9 mouse cellular contexts compared by ENCODE assay signal in the genomic region with DNA sequence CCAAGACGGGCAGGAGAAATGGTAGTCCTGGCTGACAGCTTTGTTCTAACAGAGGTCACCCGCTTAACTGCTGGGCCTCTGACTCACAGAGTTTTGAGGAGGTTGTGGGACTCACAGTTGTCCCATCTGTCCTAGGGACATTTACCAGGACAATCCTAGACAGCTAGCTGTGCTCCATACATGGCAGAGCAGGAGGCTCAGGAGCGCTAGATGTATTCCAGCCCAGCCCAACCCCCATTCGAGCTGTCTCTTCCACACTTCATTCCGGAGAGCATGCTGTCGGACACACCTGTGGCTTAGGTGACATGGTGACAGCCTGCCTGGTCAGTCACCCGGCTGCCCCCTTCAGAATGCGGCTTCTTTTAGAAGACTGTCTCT. TPM values are rescaled to one million over a fixed set of nuclear protein-coding genes. Genes with fewer than 3 reads are reported as not detected.
DNase-seq lines count a peak whose midpoint lies in the region; ATAC-seq lines count a peak whose summit lies in the region.
"Had no signal": no experiment of that assay in that cellular context is flagged by ENCODE, and none has a peak within 500 bp of the region (broad histone marks: within the 10 kb centered on the region; RNA-seq: fewer than 3 reads in every experiment).

No protein-coding gene starts in this region.

- DNase-seq in heart, adult 18-20 months, result no peak
- no peak for DNase-seq in left cerebral cortex, adult 9 months (ENCODE audit: low spot score in 2 of 2)

- H3K27ac ChIP-seq in heart, embryonic 14.5 days (replicated peaks in 1 of 2; ENCODE audit: control insufficient read depth in 1 of 2, insufficient read depth in 1 of 2, low read depth in 2 of 2, low read length in 2 of 2), result peak overlapping the region; percentile 29 to 96; a peak in 3 of 4 replicates
- 0 out of 2 replicates have a peak overlapping the region, but pooled peaks have one; percentile 30 for H3K27ac ChIP-seq in midbrain, embryonic 12.5 days (replicated peaks)
- no peak overlapping the region for H3K27ac ChIP-seq in midbrain, embryonic 13.5 days
- peak overlapping the region; percentile 76 for H3K27ac ChIP-seq in intestine, embryonic 15.5 days
- peak overlapping the region; percentile 88 for H3K27ac ChIP-seq in stomach, embryonic 15.5 days

- ATAC-seq in heart, embryonic 14.5 days (ENCODE audit: insufficient number of reproducible peaks, insufficient read depth, low FRiP score, low read depth), result no peak
- no peak for ATAC-seq in midbrain, embryonic 12.5 days (ENCODE audit: low FRiP score, low read depth)
- no peak for ATAC-seq in midbrain, embryonic 13.5 days
- ATAC-seq in intestine, embryonic 15.5 days, result no peak
- no peak for ATAC-seq in stomach, embryonic 15.5 days (ENCODE audit: insufficient read depth, low FRiP score, low read depth)
- ATAC-seq in CD4-positive, CD25-positive, alpha-beta regulatory T cell, adult 4 months, result no peak

- peak overlapping the region; percentile 39; the same call in 1 of the 2 replicates for H3K9ac ChIP-seq in heart, embryonic 14.5 days (ENCODE audit: low read length)
- no peak overlapping the region for H3K9ac ChIP-seq in midbrain, embryonic 12.5 days (replicated peaks)
- H3K9ac ChIP-seq in midbrain, embryonic 13.5 days (replicated peaks), result no peak overlapping the region; the same call in 1 of the 2 replicates
- no peak overlapping the region for H3K9ac ChIP-seq in intestine, embryonic 15.5 days
- no peak overlapping the region for H3K9ac ChIP-seq in stomach, embryonic 15.5 days

- peaks cover 9% of the 10 kb centered on the region for H3K36me3 ChIP-seq in heart, embryonic 14.5 days (ENCODE audit: control insufficient read depth, insufficient read depth, low read length)
- no peaks in the 10 kb centered on the region for H3K36me3 ChIP-seq in midbrain, embryonic 12.5 days
- no peaks in the 10 kb centered on the region for H3K36me3 ChIP-seq in midbrain, embryonic 13.5 days
- H3K36me3 ChIP-seq in intestine, embryonic 15.5 days, result no peaks in the 10 kb centered on the region
- no peaks in the 10 kb centered on the region for H3K36me3 ChIP-seq in stomach, embryonic 15.5 days

- no peaks in the 10 kb centered on the region for H3K9me3 ChIP-seq in heart, embryonic 14.5 days (ENCODE audit: control insufficient read depth, low read length)
- H3K9me3 ChIP-seq in midbrain, embryonic 12.5 days, result no peaks in the 10 kb centered on the region
- no peaks in the 10 kb centered on the region for H3K9me3 ChIP-seq in midbrain, embryonic 13.5 days
- H3K9me3 ChIP-seq in intestine, embryonic 15.5 days, result no peaks in the 10 kb centered on the region
- H3K9me3 ChIP-seq in stomach, embryonic 15.5 days, result no peaks in the 10 kb centered on the region
- H3K9me3 ChIP-seq: G1E had no signal

- peaks cover 58 to 84% of the 10 kb centered on the region in 2 experiments for H3K4me1 ChIP-seq in heart, embryonic 14.5 days (ENCODE audit: control insufficient read depth in 2 of 2, insufficient read depth in 2 of 2, low read length in 2 of 2)
- H3K4me1 ChIP-seq in midbrain, embryonic 12.5 days, result peaks cover 25% of the 10 kb centered on the region
- peaks cover 35% of the 10 kb centered on the region for H3K4me1 ChIP-seq in midbrain, embryonic 13.5 days (replicated peaks)
- H3K4me1 ChIP-seq in intestine, embryonic 15.5 days (replicated peaks), result peaks cover 75% of the 10 kb centered on the region
- H3K4me1 ChIP-seq in stomach, embryonic 15.5 days, result peaks cover 75% of the 10 kb centered on the region

- WGBS in heart, embryonic 14.5 days, result 22% methylated on average over 8 of the region's 8 CpGs
- 81% methylated on average over 8 of the region's 8 CpGs for WGBS in midbrain, embryonic 12.5 days
- 83% methylated on average over 8 of the region's 8 CpGs for WGBS in midbrain, embryonic 13.5 days
- WGBS in intestine, embryonic 15.5 days, result 36% methylated on average over 8 of the region's 8 CpGs
- WGBS in stomach, embryonic 15.5 days, result 35% methylated on average over 8 of the region's 8 CpGs

- no peaks in the 10 kb centered on the region for H3K27me3 ChIP-seq in heart, embryonic 14.5 days (ENCODE audit: control insufficient read depth, insufficient read depth, low read length)
- peaks cover 2% of the 10 kb centered on the region; the same call in 1 of the 2 replicates for H3K27me3 ChIP-seq in midbrain, embryonic 12.5 days
- H3K27me3 ChIP-seq in midbrain, embryonic 13.5 days, result no peaks in the 10 kb centered on the region
- H3K27me3 ChIP-seq in intestine, embryonic 15.5 days (replicated peaks), result no peaks in the 10 kb centered on the region
- no peaks in the 10 kb centered on the region for H3K27me3 ChIP-seq in stomach, embryonic 15.5 days (replicated peaks)

- no peak overlapping the region for H3K4me3 ChIP-seq in heart, embryonic 14.5 days (ENCODE audit: control insufficient read depth in 1 of 2, insufficient read depth in 1 of 2, low read depth in 1 of 2, low read length in 2 of 2)
- H3K4me3 ChIP-seq in midbrain, embryonic 12.5 days, result no peak overlapping the region
- H3K4me3 ChIP-seq in midbrain, embryonic 13.5 days (replicated peaks), result no peak overlapping the region
- no peak overlapping the region for H3K4me3 ChIP-seq in intestine, embryonic 15.5 days (replicated peaks)
- H3K4me3 ChIP-seq in stomach, embryonic 15.5 days (replicated peaks), result no peak overlapping the region

- peak overlapping the region; percentile 33; the same call in 1 of the 2 replicates for H3K4me2 ChIP-seq in heart, embryonic 14.5 days (ENCODE audit: low read length)
- H3K4me2 ChIP-seq in midbrain, embryonic 12.5 days (replicated peaks), result no peak overlapping the region
- H3K4me2 ChIP-seq in midbrain, embryonic 13.5 days (replicated peaks), result no peak overlapping the region
- peak overlapping the region; percentile 24; the same call in 1 of the 2 replicates for H3K4me2 ChIP-seq in intestine, embryonic 15.5 days (replicated peaks)
- peak overlapping the region; percentile 11; the same call in 1 of the 2 replicates for H3K4me2 ChIP-seq in stomach, embryonic 15.5 days

RNA-seq across cellular contexts. Expression of gene Pxn, which starts 22.9 kb away (rescaled TPM):
- polyA plus RNA-seq in heart, embryonic 14.5 days (2014; fragmentation: Nextera tagmentation; extraction: Ambion mirVana), result 14.4 and 19.1 TPM in 2 replicates
- total RNA-seq in heart, adult 18-20 months (2021), result 10 to 100 TPM; 34.0 to 35.1 TPM
- polyA plus RNA-seq in midbrain, embryonic 12.5 days (2016; fragmentation: Nextera tagmentation; extraction: Ambion mirVana), result 24.0 and 27.2 TPM in 2 replicates
- polyA plus RNA-seq in midbrain, embryonic 13.5 days (2015; fragmentation: Nextera tagmentation; extraction: Ambion mirVana), result 16.2 and 18.3 TPM in 2 replicates
- polyA plus RNA-seq in intestine, embryonic 15.5 days (2015; fragmentation: Nextera tagmentation; extraction: Ambion mirVana), result 56.9 and 58.2 TPM in 2 replicates
- 37.0 and 43.0 TPM in 2 replicates for polyA plus RNA-seq in stomach, embryonic 15.5 days (2015; fragmentation: Nextera tagmentation; extraction: Ambion mirVana)
- 10 to 100 TPM; 14.5 to 23.4 TPM for polyA plus RNA-seq in CD4-positive, CD25-positive, alpha-beta regulatory T cell, adult 4 months (2017; shearing (Covaris generic))

RNA-seq across cellular contexts. Expression of gene Rplp0, which starts 29.9 kb away (rescaled TPM):
- polyA plus RNA-seq in heart, embryonic 14.5 days (2014; fragmentation: Nextera tagmentation; extraction: Ambion mirVana), result 1,183 and 1,268 TPM in 2 replicates
- total RNA-seq in heart, adult 18-20 months (2021), result 100 to 1,000 TPM; 624 to 648 TPM
- polyA plus RNA-seq in midbrain, embryonic 12.5 days (2016; fragmentation: Nextera tagmentation; extraction: Ambion mirVana), result 863 and 871 TPM in 2 replicates
- polyA plus RNA-seq in midbrain, embryonic 13.5 days (2015; fragmentation: Nextera tagmentation; extraction: Ambion mirVana), result 905 and 914 TPM in 2 replicates
- 1,607 and 1,644 TPM in 2 replicates for polyA plus RNA-seq in intestine, embryonic 15.5 days (2015; fragmentation: Nextera tagmentation; extraction: Ambion mirVana)
- 1,425 and 1,562 TPM in 2 replicates for polyA plus RNA-seq in stomach, embryonic 15.5 days (2015; fragmentation: Nextera tagmentation; extraction: Ambion mirVana)
- polyA plus RNA-seq in CD4-positive, CD25-positive, alpha-beta regulatory T cell, adult 4 months (2017; shearing (Covaris generic)), result 1,000 to 10,000 TPM; 4,123 to 4,128 TPM

RNA-seq across cellular contexts. Expression of gene Gcn1l1, which starts 35.7 kb away (rescaled TPM):
- polyA plus RNA-seq in heart, embryonic 14.5 days (2014; fragmentation: Nextera tagmentation; extraction: Ambion mirVana), result 25.2 and 26.3 TPM in 2 replicates
- 10 to 100 TPM; 39.1 to 41.5 TPM for total RNA-seq in heart, adult 18-20 months (2021)
- 63.1 and 65.3 TPM in 2 replicates for polyA plus RNA-seq in midbrain, embryonic 12.5 days (2016; fragmentation: Nextera tagmentation; extraction: Ambion mirVana)
- polyA plus RNA-seq in midbrain, embryonic 13.5 days (2015; fragmentation: Nextera tagmentation; extraction: Ambion mirVana), result 48.6 and 49.1 TPM in 2 replicates
- 31.8 and 34.7 TPM in 2 replicates for polyA plus RNA-seq in intestine, embryonic 15.5 days (2015; fragmentation: Nextera tagmentation; extraction: Ambion mirVana)
- polyA plus RNA-seq in stomach, embryonic 15.5 days (2015; fragmentation: Nextera tagmentation; extraction: Ambion mirVana), result 34.9 and 36.4 TPM in 2 replicates
- 10 to 100 TPM; 25.2 to 36.2 TPM for polyA plus RNA-seq in CD4-positive, CD25-positive, alpha-beta regulatory T cell, adult 4 months (2017; shearing (Covaris generic))

RNA-seq across cellular contexts. Expression of gene Sirt4, which starts 44.8 kb away (rescaled TPM):
- 19.2 and 22.5 TPM in 2 replicates for polyA plus RNA-seq in heart, embryonic 14.5 days (2014; fragmentation: Nextera tagmentation; extraction: Ambion mirVana)
- 10 to 100 TPM; 13.6 to 19.5 TPM for total RNA-seq in heart, adult 18-20 months (2021)
- polyA plus RNA-seq in midbrain, embryonic 12.5 days (2016; fragmentation: Nextera tagmentation; extraction: Ambion mirVana), result 24.2 and 26.2 TPM in 2 replicates
- 26.1 and 28.7 TPM in 2 replicates for polyA plus RNA-seq in midbrain, embryonic 13.5 days (2015; fragmentation: Nextera tagmentation; extraction: Ambion mirVana)
- 18.6 and 19.8 TPM in 2 replicates for polyA plus RNA-seq in intestine, embryonic 15.5 days (2015; fragmentation: Nextera tagmentation; extraction: Ambion mirVana)
- 21.7 and 26.6 TPM in 2 replicates for polyA plus RNA-seq in stomach, embryonic 15.5 days (2015; fragmentation: Nextera tagmentation; extraction: Ambion mirVana)
- 10 to 100 TPM in 1 of 2 experiments, 1 to 10 TPM in 1; 9.9 to 18.6 TPM for polyA plus RNA-seq in CD4-positive, CD25-positive, alpha-beta regulatory T cell, adult 4 months (2017; shearing (Covaris generic))

Comparison
In these comparisons a context has a peak if more than half of its experiments do, and no peak if none do; other contexts are left out.
1. H3K4me2 ChIP-seq: peak in heart, embryonic 14.5 days (single experiment), intestine, embryonic 15.5 days (single experiment) and stomach, embryonic 15.5 days (single experiment); none in midbrain, embryonic 12.5 days (single experiment) and midbrain, embryonic 13.5 days (single experiment).